Mouse (Mus musculus) layer of hippocampus, adult 9-11 months (tissue): Measurements from ENCODE around the gene Dchs2.
"Not testable (repeated sequence)": the region's sequence is repeated elsewhere in the genome, so short reads cannot be mapped to it uniquely, and the experiment has no call there.

Experiments used
- DNase-seq: peaks from one replicate; pipeline ENCODE4 v3.0.0; 2022

Gene Dchs2

GRCm38 (mm10) chr3:83127726-83128448 is at the start of gene Dchs2:
TSS of gene Dchs2 (plus strand) at chr3:83127948.
- no peak for DNase-seq

GRCm38 (mm10) chr3:83080567-83081055 is 47.1 kb upstream of the Dchs2 start:
- DNase-seq: peak; percentile 40

GRCm38 (mm10) chr3:83097586-83097985 is 30.2 kb upstream of the Dchs2 start:
- no peak for DNase-seq

- DNase-seq: no peak
Measured at GRCm38 (mm10) chr3:83098546-83099034, 29.2 kb upstream of the Dchs2 start.

GRCm38 (mm10) chr3:83099139-83099538 is 28.6 kb upstream of the Dchs2 start:
- no peak for DNase-seq

- no peak for DNase-seq
Measured at GRCm38 (mm10) chr3:83099651-83100050, 28.1 kb upstream of the Dchs2 start.

GRCm38 (mm10) chr3:83102286-83102685 is 25.5 kb upstream of the Dchs2 start:
- no peak for DNase-seq

GRCm38 (mm10) chr3:83110163-83110562 is 17.6 kb upstream of the Dchs2 start:
- DNase-seq: no peak

GRCm38 (mm10) chr3:83111485-83112261 is 16.1 kb upstream of the Dchs2 start:
- DNase-seq: no peak

GRCm38 (mm10) chr3:83112869-83113268 is 14.9 kb upstream of the Dchs2 start:
- no peak for DNase-seq

- no peak for DNase-seq
Measured at GRCm38 (mm10) chr3:83114946-83115345, 12.8 kb upstream of the Dchs2 start.

- no peak for DNase-seq
Measured at GRCm38 (mm10) chr3:83117592-83117991, 10.2 kb upstream of the Dchs2 start.

- not testable (repeated sequence) for DNase-seq
Measured at GRCm38 (mm10) chr3:83123945-83124344, 3.8 kb upstream of the Dchs2 start.

GRCm38 (mm10) chr3:83127088-83127725 is 541 bp upstream of the Dchs2 start:
- no peak for DNase-seq

- DNase-seq: no peak
Measured at GRCm38 (mm10) chr3:83128449-83128922, 738 bp downstream of the Dchs2 start.

- no peak for DNase-seq
Measured at GRCm38 (mm10) chr3:83129151-83129550, 1.4 kb downstream of the Dchs2 start.

- DNase-seq: no peak
Measured at GRCm38 (mm10) chr3:83136413-83136812, 8.7 kb downstream of the Dchs2 start.

- DNase-seq: no peak
Measured at GRCm38 (mm10) chr3:83138820-83139219, 11.1 kb downstream of the Dchs2 start.

GRCm38 (mm10) chr3:83145610-83146009 is 17.9 kb downstream of the Dchs2 start:
- DNase-seq: no peak

GRCm38 (mm10) chr3:83147273-83148054 is 19.7 kb downstream of the Dchs2 start:
- no peak for DNase-seq

GRCm38 (mm10) chr3:83148055-83148447 is 20.3 kb downstream of the Dchs2 start:
- DNase-seq: no peak

- DNase-seq: no peak
Measured at GRCm38 (mm10) chr3:83148508-83148907, 20.8 kb downstream of the Dchs2 start.
